Mouse (Mus musculus) right cerebral cortex, postnatal 4 days (tissue): ENCODE results near the gene Slc4a8.
"Not testable (repeated sequence)": the region's sequence is repeated elsewhere in the genome, so short reads cannot be mapped to it uniquely, and the experiment has no call there.

Experiments
- DNase-seq: peaks from one replicate; pipeline ENCODE4 v3.0.0-alpha.2; 2022

Gene Slc4a8

GRCm38 (mm10) chr15:100775189-100776166, 13.9 kb downstream of the Slc4a8 start:
- no peak for DNase-seq

GRCm38 (mm10) chr15:100776424-100776823, 14.9 kb downstream of the Slc4a8 start:
- no peak for DNase-seq

- no peak for DNase-seq
Measured at GRCm38 (mm10) chr15:100777020-100778016, 15.8 kb downstream of the Slc4a8 start.

- no peak for DNase-seq
Measured at GRCm38 (mm10) chr15:100779896-100780295, 18.3 kb downstream of the Slc4a8 start.

GRCm38 (mm10) chr15:100783244-100783987, 21.9 kb downstream of the Slc4a8 start:
- no peak for DNase-seq

- DNase-seq: no peak
Measured at GRCm38 (mm10) chr15:100790219-100790618, 28.7 kb downstream of the Slc4a8 start.

- DNase-seq: no peak
Measured at GRCm38 (mm10) chr15:100792324-100792723, 30.8 kb downstream of the Slc4a8 start.

GRCm38 (mm10) chr15:100800914-100801313, 39.4 kb downstream of the Slc4a8 start:
- DNase-seq: no peak

- DNase-seq: no peak
Measured at GRCm38 (mm10) chr15:100808062-100808461, 46.5 kb downstream of the Slc4a8 start.

GRCm38 (mm10) chr15:100808484-100808883, 46.9 kb downstream of the Slc4a8 start:
- no peak for DNase-seq

GRCm38 (mm10) chr15:100810243-100810642, 48.7 kb downstream of the Slc4a8 start:
- no peak for DNase-seq

- no peak for DNase-seq
Measured at GRCm38 (mm10) chr15:100813501-100813900, 52.0 kb downstream of the Slc4a8 start.

GRCm38 (mm10) chr15:100814066-100814465, 52.5 kb downstream of the Slc4a8 start:
- no peak for DNase-seq

GRCm38 (mm10) chr15:100815310-100815709, 53.8 kb downstream of the Slc4a8 start:
- DNase-seq: no peak

- no peak for DNase-seq
Measured at GRCm38 (mm10) chr15:100818860-100819259, 57.3 kb downstream of the Slc4a8 start.

- no peak for DNase-seq
Measured at GRCm38 (mm10) chr15:100821824-100822223, 60.3 kb downstream of the Slc4a8 start.

- not testable (repeated sequence) for DNase-seq
Measured at GRCm38 (mm10) chr15:100822370-100822769, 60.8 kb downstream of the Slc4a8 start.

- DNase-seq: peak; percentile 31
Measured at GRCm38 (mm10) chr15:100825249-100825856, 63.8 kb downstream of the Slc4a8 start.

GRCm38 (mm10) chr15:100826076-100826475, 64.5 kb downstream of the Slc4a8 start:
- peak; percentile 31 for DNase-seq

GRCm38 (mm10) chr15:100829775-100830174, 68.2 kb downstream of the Slc4a8 start:
- DNase-seq: no peak

GRCm38 (mm10) chr15:100830682-100831081, 69.1 kb downstream of the Slc4a8 start:
- DNase-seq: no peak

- DNase-seq: no peak
Measured at GRCm38 (mm10) chr15:100832144-100832543, 70.6 kb downstream of the Slc4a8 start.
